Mouse (Mus musculus): ENCODE measurements at regions not wholly inside any gene's neighbourhood (a gene's known extent, or its start where the extent isn't known, plus 50 kb on each side); places are given as distances from the start of the nearest gene placed in this dataset.

GRCm38 (mm10) chr3:29890764-29891163 is 657.0 kb downstream of the Mecom start:
- no peak for DNase-seq (ENCODE audit: extremely low spot score, low spot score)

GRCm38 (mm10) chr3:29890286-29890685 is 657.5 kb downstream of the Mecom start:
- no peak for DNase-seq (ENCODE audit: extremely low spot score, low spot score)

- no peak for DNase-seq (ENCODE audit: extremely low spot score, low spot score)
Observed at GRCm38 (mm10) chr3:29889638-29890037, 658.2 kb downstream of the Mecom start.

- DNase-seq (ENCODE audit: extremely low spot score, low spot score), result no peak
Observed at GRCm38 (mm10) chr3:29879966-29880365, 667.8 kb downstream of the Mecom start.

GRCm38 (mm10) chr3:29875768-29876167 is 672.0 kb downstream of the Mecom start:
- DNase-seq (ENCODE audit: extremely low spot score, low spot score), result no peak

- no peak for DNase-seq (ENCODE audit: extremely low spot score, low spot score)
Observed at GRCm38 (mm10) chr3:29862437-29862836, 685.4 kb downstream of the Mecom start.

GRCm38 (mm10) chr3:29852465-29852864 is 695.3 kb downstream of the Mecom start:
- DNase-seq (ENCODE audit: extremely low spot score, low spot score), result no peak

GRCm38 (mm10) chr3:29835432-29835831 is 712.4 kb downstream of the Mecom start:
- DNase-seq (ENCODE audit: extremely low spot score, low spot score), result no peak

GRCm38 (mm10) chr3:29834884-29835283 is 712.9 kb downstream of the Mecom start:
- DNase-seq (ENCODE audit: extremely low spot score, low spot score), result no peak

GRCm38 (mm10) chr3:29831346-29831745 is 716.5 kb downstream of the Mecom start:
- no peak for DNase-seq (ENCODE audit: extremely low spot score, low spot score)

GRCm38 (mm10) chr3:29822622-29823370 is 725.0 kb downstream of the Mecom start:
- DNase-seq (ENCODE audit: extremely low spot score, low spot score), result no peak

GRCm38 (mm10) chr3:29816964-29817363 is 730.8 kb downstream of the Mecom start:
- DNase-seq (ENCODE audit: extremely low spot score, low spot score), result no peak

GRCm38 (mm10) chr3:29813276-29813675 is 731.5 kb downstream of the Egfem1 start:
- no peak for DNase-seq (ENCODE audit: extremely low spot score, low spot score)

GRCm38 (mm10) chr3:29812480-29813240 is 730.8 kb downstream of the Egfem1 start:
- DNase-seq (ENCODE audit: extremely low spot score, low spot score), result peak; percentile 27

GRCm38 (mm10) chr3:29806046-29806445 is 724.2 kb downstream of the Egfem1 start:
- DNase-seq (ENCODE audit: extremely low spot score, low spot score), result no peak

- DNase-seq (ENCODE audit: extremely low spot score, low spot score), result no peak
Observed at GRCm38 (mm10) chr3:29803456-29803855, 721.6 kb downstream of the Egfem1 start.

- DNase-seq (ENCODE audit: extremely low spot score, low spot score), result no peak
Observed at GRCm38 (mm10) chr3:29801081-29801480, 719.3 kb downstream of the Egfem1 start.

GRCm38 (mm10) chr3:29774365-29774764 is 692.5 kb downstream of the Egfem1 start:
- no peak for DNase-seq (ENCODE audit: extremely low spot score, low spot score)

GRCm38 (mm10) chr3:29771194-29771593 is 689.4 kb downstream of the Egfem1 start:
- no peak for DNase-seq (ENCODE audit: extremely low spot score, low spot score)

GRCm38 (mm10) chr3:29768592-29768991 is 686.8 kb downstream of the Egfem1 start:
- no peak for DNase-seq (ENCODE audit: extremely low spot score, low spot score)

- DNase-seq (ENCODE audit: extremely low spot score, low spot score), result no peak
Observed at GRCm38 (mm10) chr3:29764021-29764420, 682.2 kb downstream of the Egfem1 start.

- DNase-seq (ENCODE audit: extremely low spot score, low spot score), result no peak
Observed at GRCm38 (mm10) chr3:29757821-29758494, 676.1 kb downstream of the Egfem1 start.

Measured in neural tube, embryonic 10.5 days (tissue).